Mouse (Mus musculus) adrenal gland, postnatal 25 days (tissue): ENCODE results near the gene Spock1. TPM values are rescaled to one million over a fixed set of nuclear protein-coding genes. Genes with fewer than 3 reads are reported as not detected.
"Not testable (repeated sequence)": the region's sequence is repeated elsewhere in the genome, so short reads cannot be mapped to it uniquely, and the experiment has no call there.

ENCODE experiments used
- DNase-seq: peaks from one replicate; pipeline ENCODE4 v3.0.0; 2021; ENCODE audit warnings: mixed read lengths
- total RNA-seq: library from RNA; stranded (reverse); gene quantifications from 2 replicates; pipeline ENCODE4 v1.2.3, GENCODE M21; 2021

Spock1 gene
- total RNA-seq, 1 experiment from 2014 or later, result 9.5 TPM

DNA sequence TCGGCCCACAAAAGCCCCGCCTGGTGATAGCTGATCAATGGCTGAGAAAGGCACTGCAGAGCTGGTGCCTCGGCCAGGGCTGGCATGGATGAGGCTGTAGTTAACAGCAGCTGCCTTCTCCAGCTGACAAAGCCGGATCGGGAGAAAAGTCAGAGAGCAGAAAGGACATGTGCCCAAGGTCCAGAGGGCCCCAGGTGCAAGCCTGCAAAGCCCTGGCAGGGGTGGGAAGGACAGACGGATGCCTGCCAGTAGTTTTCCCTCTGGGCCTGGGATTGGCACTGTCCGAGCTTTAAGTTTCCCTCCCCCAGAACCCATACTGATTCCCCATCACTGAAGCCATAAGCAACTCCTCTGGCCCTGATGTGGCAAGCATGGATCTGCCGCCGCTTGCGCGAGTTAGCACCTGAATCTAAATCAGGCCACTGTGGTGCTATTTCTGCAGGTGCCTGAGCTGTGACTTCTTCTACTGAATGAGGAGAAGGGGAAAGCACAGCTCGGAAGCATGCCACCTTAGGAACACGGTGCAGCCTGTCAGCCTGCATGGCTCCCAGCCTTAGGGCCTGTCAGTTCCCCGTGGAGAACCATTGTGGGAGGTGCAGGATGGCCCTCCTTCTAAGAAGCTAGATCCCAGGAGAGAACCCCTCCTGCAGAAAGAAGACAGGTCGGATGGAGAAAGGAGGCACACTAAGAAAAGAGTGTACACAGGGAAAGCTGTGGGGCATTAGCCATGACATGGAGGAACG is 423.5 kb downstream of the Spock1 start:
- no peak for DNase-seq

GRCm38 (mm10) chr13:57476700-57477099 is 431.4 kb downstream of the Spock1 start:
- DNase-seq, result peak; percentile 31

GRCm38 (mm10) chr13:57474068-57474467 is 434.1 kb downstream of the Spock1 start:
- no peak for DNase-seq

- not testable (repeated sequence) for DNase-seq
Observed at GRCm38 (mm10) chr13:57470922-57471321, 437.2 kb downstream of the Spock1 start.

- no peak for DNase-seq
Observed at GRCm38 (mm10) chr13:57459978-57460377, 448.2 kb downstream of the Spock1 start.

GRCm38 (mm10) chr13:57450189-57450821 is 457.8 kb downstream of the Spock1 start:
- no peak for DNase-seq

DNA sequence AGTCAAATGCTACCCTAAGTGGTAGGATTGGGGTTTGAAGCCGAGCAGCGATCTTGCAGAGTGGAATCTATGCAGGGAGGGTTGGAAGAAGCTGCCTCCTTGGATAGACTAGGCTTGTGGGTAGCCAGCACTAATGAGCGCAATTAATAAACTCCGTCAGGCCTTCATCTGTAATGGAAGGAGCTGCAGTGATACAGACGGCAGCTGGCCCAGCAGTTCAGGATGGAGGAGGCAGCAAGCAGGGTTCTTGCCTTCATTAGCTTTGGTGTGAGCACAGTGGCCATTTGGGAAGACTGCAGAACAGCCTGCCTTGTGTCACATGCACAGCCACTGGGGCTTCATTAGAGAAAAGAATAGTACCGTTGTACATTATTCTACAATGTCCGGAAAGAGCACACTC is 459.2 kb downstream of the Spock1 start:
- no peak for DNase-seq

DNA sequence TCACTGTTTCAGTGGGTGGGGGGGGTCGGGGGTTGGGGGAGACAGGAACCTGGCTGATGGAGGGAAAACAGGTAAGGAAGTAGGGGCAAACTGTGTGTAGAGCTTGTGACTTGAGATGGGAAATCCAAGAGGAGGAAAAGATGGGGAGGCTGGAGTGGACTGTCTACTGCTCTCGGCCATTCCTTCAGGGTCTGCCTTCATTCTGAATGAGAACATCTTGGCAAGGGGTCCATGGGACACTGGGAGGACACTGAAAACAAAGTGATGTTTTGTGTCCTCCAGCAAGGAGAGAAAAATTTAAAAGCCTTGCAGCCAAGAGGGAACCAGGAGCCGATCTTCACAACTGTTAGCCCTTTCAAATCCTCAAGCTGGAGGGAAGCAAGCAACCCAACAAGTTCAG is 463.2 kb downstream of the Spock1 start:
- DNase-seq, result no peak

DNA sequence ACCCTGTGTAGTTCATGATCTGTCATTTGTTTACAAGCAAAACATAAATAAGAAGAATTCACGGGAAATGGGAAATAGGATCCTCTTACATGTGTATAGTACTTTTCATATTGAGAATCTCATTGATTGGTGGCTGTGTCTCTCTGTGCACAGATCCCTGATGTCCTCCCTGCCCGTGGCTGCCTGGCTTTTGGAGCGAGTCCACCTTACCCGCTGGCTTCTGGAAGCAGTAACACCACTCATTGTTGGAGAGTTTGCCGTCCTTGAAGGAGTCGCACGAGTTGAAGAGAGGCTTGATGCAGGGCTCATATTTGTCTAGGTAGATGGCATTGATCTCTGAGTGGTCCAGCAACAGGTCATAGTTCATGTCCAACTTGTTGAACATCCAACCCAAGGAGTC is 468.0 kb downstream of the Spock1 start:
- DNase-seq, result no peak

GRCm38 (mm10) chr13:57435726-57436220 is 472.4 kb downstream of the Spock1 start:
- no peak for DNase-seq

DNA sequence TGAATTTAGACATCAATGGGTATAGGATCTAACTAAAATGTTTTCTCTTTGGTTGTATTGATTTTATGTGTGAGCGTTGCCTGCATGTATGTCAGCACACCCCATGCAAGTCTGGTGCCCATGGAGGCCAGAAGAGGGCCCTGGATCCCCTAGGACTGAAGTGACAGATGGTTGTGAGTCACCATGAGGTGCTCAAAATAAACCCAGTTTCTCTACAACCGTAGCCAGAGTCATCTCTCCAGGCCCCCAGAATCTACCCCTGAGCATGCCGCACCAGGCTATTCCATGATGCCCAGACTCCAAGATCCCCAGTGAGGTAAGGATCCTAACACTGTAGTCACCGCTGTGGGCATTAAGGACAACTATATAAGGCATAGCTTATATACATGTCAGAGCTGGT is 474.3 kb downstream of the Spock1 start:
- DNase-seq, result no peak

- no peak for DNase-seq
Observed at GRCm38 (mm10) chr13:57431815-57432214, 476.3 kb downstream of the Spock1 start.

- DNase-seq, result no peak
Observed at GRCm38 (mm10) chr13:57428840-57429239, 479.3 kb downstream of the Spock1 start.

DNA sequence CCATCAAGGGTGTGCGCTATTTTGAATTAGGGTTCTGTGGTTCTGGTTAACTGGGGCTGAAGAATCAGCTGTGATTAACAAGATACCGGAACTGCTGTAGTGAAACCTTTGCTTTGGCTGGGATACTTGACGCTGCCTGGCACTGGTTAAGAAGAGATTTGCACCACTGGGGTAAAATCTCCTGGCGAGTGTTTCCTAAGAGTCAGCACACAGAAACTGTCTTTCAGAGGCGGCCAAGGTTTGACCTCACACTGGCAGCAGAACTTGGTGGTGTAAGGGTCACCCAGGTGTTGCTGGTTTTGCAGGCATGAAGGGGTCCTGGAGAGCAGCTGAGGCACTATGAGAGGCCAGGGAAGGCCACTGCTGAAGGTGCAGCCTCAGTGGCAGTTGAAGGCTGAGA is 489.4 kb downstream of the Spock1 start:
- DNase-seq, result no peak

DNA sequence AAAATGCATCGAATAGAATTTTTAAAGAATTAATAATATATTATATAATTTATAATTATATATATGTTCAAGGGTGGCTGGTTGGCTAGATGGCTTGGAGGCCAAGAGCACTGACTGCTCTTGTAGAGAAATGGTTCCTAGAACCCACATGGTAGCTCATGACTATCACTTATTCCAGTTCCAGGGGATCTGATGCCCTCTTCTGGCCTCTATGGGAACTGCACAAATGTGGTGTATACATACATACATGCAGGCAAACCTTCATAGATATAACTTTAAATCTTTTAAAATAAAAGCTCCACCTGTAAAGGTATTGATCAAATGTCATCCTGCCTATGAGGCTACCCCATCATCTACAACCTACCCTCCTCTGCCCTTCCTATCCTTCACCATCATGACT is 493.4 kb downstream of the Spock1 start:
- DNase-seq, result no peak

- DNase-seq, result no peak
Observed at GRCm38 (mm10) chr13:57407666-57408065, 500.5 kb downstream of the Spock1 start.

DNA sequence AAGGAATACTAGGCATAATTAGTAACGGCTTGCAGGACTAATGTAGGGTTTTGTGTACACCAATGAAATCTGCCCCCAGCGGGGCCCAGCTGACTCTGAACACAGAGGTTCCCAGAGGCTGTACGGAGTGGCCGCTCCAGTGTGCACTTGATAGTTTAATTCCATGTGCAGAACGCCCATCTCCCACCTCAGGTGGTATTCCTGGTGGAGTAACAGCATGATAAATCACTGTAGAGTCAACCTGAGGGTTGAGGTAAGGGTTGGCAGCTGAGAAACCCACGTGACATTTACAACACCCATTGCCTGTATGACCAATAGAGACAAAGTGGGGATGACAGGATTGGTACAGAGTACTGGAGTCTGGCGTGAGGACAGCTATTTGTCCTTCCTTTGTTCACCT is 505.7 kb downstream of the Spock1 start:
- no peak for DNase-seq

- DNase-seq, result no peak
Observed at GRCm38 (mm10) chr13:57372141-57372700, 535.9 kb downstream of the Spock1 start.

Other genes with a start within 250 kb of the Spock1 start
- 1.5 and 3.2 TPM in 2 replicates for gene Klhl3, start 205.3 kb upstream of the Spock1 start, total RNA-seq
- 115 and 127 TPM in 2 replicates for gene Hnrnpa0, start 220.2 kb upstream of the Spock1 start, total RNA-seq
- gene Idnk, start 249.3 kb upstream of the Spock1 start, total RNA-seq, result 45.4 and 55.2 TPM in 2 replicates